Mouse (Mus musculus): ENCODE data around the gene Mthfsl.
"Not testable (repeated sequence)": the region's sequence is repeated elsewhere in the genome, so short reads cannot be mapped to it uniquely, and the experiment has no call there.

GRCm38 (mm10) chr9:88650742-88651141 lies 69.4 kb downstream of the Mthfsl start:
- TF ChIP-seq CTCF (IDR thresholded peaks at IDR 0.05; ENCODE audit: low read depth); EP300 (optimal IDR thresholded peaks at IDR 0.05): not testable (repeated sequence)
